In genomic region chr11:80141825-80142521, GRCm38 (mm10) we compare ENCODE assay signal across 8 mouse cellular contexts. TPM values are rescaled to one million over a fixed set of nuclear protein-coding genes. Genes with fewer than 3 reads are reported as not detected.
DNase-seq lines count a peak whose midpoint lies in the region; ATAC-seq and TF ChIP-seq lines count a peak whose summit lies in the region.

Tefm (minus strand) TSS chr11:80142175.

- H3K4me2 ChIP-seq in embryonic facial prominence, embryonic 15.5 days (replicated peaks) = peak within 1 kb of the TSS; percentile 67
- peak within 1 kb of the TSS; percentile 64 for H3K4me2 ChIP-seq in limb, embryonic 14.5 days (replicated peaks; ENCODE audit: low read depth, low read length, severe bottlenecking)
- H3K4me2 ChIP-seq in midbrain, postnatal 0 days (ENCODE audit: low read depth, low read length, poor library complexity, severe bottlenecking) = peak within 1 kb of the TSS; percentile 75

- under 1% methylated on average over 40 of the region's 40 CpGs for WGBS in bone marrow, adult 2 months
- WGBS in embryonic facial prominence, embryonic 15.5 days = under 1% methylated on average over 40 of the region's 40 CpGs
- 1% methylated on average over 38 of the region's 40 CpGs for WGBS in limb, embryonic 14.5 days
- WGBS in midbrain, postnatal 0 days = under 1% methylated on average over 40 of the region's 40 CpGs

- H3K9me3 ChIP-seq in embryonic facial prominence, embryonic 15.5 days (replicated peaks) = no peaks in the 10 kb centered on the region
- H3K9me3 ChIP-seq in limb, embryonic 14.5 days (ENCODE audit: control insufficient read depth, low read length) = no peaks in the 10 kb centered on the region
- H3K9me3 ChIP-seq in midbrain, postnatal 0 days (ENCODE audit: low read length) = no peaks in the 10 kb centered on the region

- ATAC-seq in embryonic facial prominence, embryonic 15.5 days (ENCODE audit: insufficient number of reproducible peaks, low FRiP score, low TSS enrichment, low read depth) = peak; percentile 89
- peak; percentile 92 for ATAC-seq in limb, embryonic 14.5 days (ENCODE audit: low FRiP score, low read depth)
- peak; percentile 80 for ATAC-seq in midbrain, postnatal 0 days (ENCODE audit: low FRiP score)

- peak; percentile 93 for DNase-seq in 416B (ENCODE audit: low read depth)
- DNase-seq in heart, adult 8-10 months (ENCODE audit: low spot score) = peak; percentile 86
- peak; percentile 85 for DNase-seq in kidney, adult 9 months
- peak; percentile 85 for DNase-seq in limb, embryonic 14.5 days (ENCODE audit: low spot score)
- DNase-seq in midbrain, postnatal 0 days (ENCODE audit: low spot score) = peak; percentile 93
- peak; percentile 52 to 75 for DNase-seq in spleen, postnatal 14 days (ENCODE audit: low spot score in 2 of 2)

- H3K4me3 ChIP-seq in bone marrow, adult 2 months (replicated peaks; ENCODE audit: control insufficient read depth, low read depth, low read length) = peak within 1 kb of the TSS; percentile 95
- H3K4me3 ChIP-seq in embryonic facial prominence, embryonic 15.5 days (replicated peaks) = peak within 1 kb of the TSS; percentile 83
- peak within 1 kb of the TSS; percentile 66 for H3K4me3 ChIP-seq in limb, embryonic 14.5 days (replicated peaks; ENCODE audit: low read length)
- H3K4me3 ChIP-seq in midbrain, postnatal 0 days (ENCODE audit: low read depth, low read length) = peak within 1 kb of the TSS; percentile 69

- TF ChIP-seq CTCF in bone marrow, adult 2 months (IDR thresholded peaks at IDR 0.05; ENCODE audit: control insufficient read depth, insufficient read depth, low read length) = peak; percentile 7; the same call in 1 of the 2 replicates
- no peak for TF ChIP-seq CTCF in midbrain, postnatal 0 days (IDR thresholded peaks at IDR 0.05)

- peaks cover 4% of the 10 kb centered on the region; the same call in 1 of the 2 replicates for H3K36me3 ChIP-seq in embryonic facial prominence, embryonic 15.5 days
- H3K36me3 ChIP-seq in limb, embryonic 14.5 days (ENCODE audit: control insufficient read depth, insufficient read depth, low read length) = peaks cover 13% of the 10 kb centered on the region
- peaks cover 3% of the 10 kb centered on the region; the same call in 1 of the 2 replicates for H3K36me3 ChIP-seq in midbrain, postnatal 0 days (ENCODE audit: insufficient read depth, low read length)

- peaks cover 1% of the 10 kb centered on the region; the same call in 1 of the 2 replicates for H3K4me1 ChIP-seq in bone marrow, adult 2 months (ENCODE audit: control insufficient read depth, insufficient read depth, low read length)
- H3K4me1 ChIP-seq in embryonic facial prominence, embryonic 15.5 days = peaks cover 13% of the 10 kb centered on the region
- H3K4me1 ChIP-seq in limb, embryonic 14.5 days (ENCODE audit: control insufficient read depth, insufficient read depth, low read length) = peaks cover 8% of the 10 kb centered on the region; the same call in 1 of the 2 replicates
- H3K4me1 ChIP-seq in midbrain, postnatal 0 days (ENCODE audit: insufficient read depth, low read length) = 0 out of 2 replicates have a peak, but pooled peaks cover 3% of the 10 kb centered on the region

- peak within 1 kb of the TSS; percentile 84 for H3K9ac ChIP-seq in embryonic facial prominence, embryonic 15.5 days
- peak within 1 kb of the TSS; percentile 71 for H3K9ac ChIP-seq in limb, embryonic 14.5 days (ENCODE audit: low read depth, low read length, severe bottlenecking)
- H3K9ac ChIP-seq in midbrain, postnatal 0 days (replicated peaks; ENCODE audit: low read length, poor library complexity, severe bottlenecking) = peak within 1 kb of the TSS; percentile 83

- no peaks in the 10 kb centered on the region for H3K27me3 ChIP-seq in embryonic facial prominence, embryonic 15.5 days
- H3K27me3 ChIP-seq in limb, embryonic 14.5 days (ENCODE audit: control insufficient read depth, insufficient read depth, low read length) = no peaks in the 10 kb centered on the region
- H3K27me3 ChIP-seq in midbrain, postnatal 0 days (ENCODE audit: insufficient read depth, low read length) = no peaks in the 10 kb centered on the region

- peak within 1 kb of the TSS; percentile 27 for H3K27ac ChIP-seq in bone marrow, adult 2 months (ENCODE audit: control insufficient read depth, insufficient read depth, low read depth, low read length, poor library complexity)
- peak within 1 kb of the TSS; percentile 88 for H3K27ac ChIP-seq in embryonic facial prominence, embryonic 15.5 days (replicated peaks)
- peak within 1 kb of the TSS; percentile 76 for H3K27ac ChIP-seq in limb, embryonic 14.5 days (replicated peaks; ENCODE audit: low read depth, low read length)
- H3K27ac ChIP-seq in midbrain, postnatal 0 days (ENCODE audit: low read depth, low read length) = peak within 1 kb of the TSS; percentile 90

- TF ChIP-seq POLR2A in bone marrow, adult 2 months (IDR thresholded peaks at IDR 0.05; ENCODE audit: borderline replicate concordance, control insufficient read depth, low read depth, low read length) = 0 out of 2 replicates have a peak, but pooled peaks have one; percentile 36
- peak; percentile 66; the same call in 1 of the 2 replicates for TF ChIP-seq POLR2A in limb, embryonic 14.5 days (IDR thresholded peaks at IDR 0.05; ENCODE audit: borderline replicate concordance, extremely low read depth, insufficient read depth, insufficient read length)

RNA-seq across cellular contexts. Expression of gene Tefm, which starts in this region (rescaled TPM):
- 2.0 and 5.3 TPM in 2 replicates for polyA plus RNA-seq in bone marrow, adult 2 months (2011; ENCODE audit: insufficient read depth, insufficient read length, low replicate concordance, missing spikeins)
- 24.2 and 26.0 TPM in 2 replicates for polyA plus RNA-seq in embryonic facial prominence, embryonic 15.5 days (2015; fragmentation: Nextera tagmentation; extraction: Ambion mirVana)
- total RNA-seq in heart, adult 8-10 months (2022) = 10 to 100 TPM; 30.1 to 36.3 (median 33.2) TPM
- 17.2 and 19.2 TPM in 2 replicates for polyA plus RNA-seq in limb, embryonic 14.5 days (2012; rRNA removed)
- 23.8 and 24.3 TPM in 2 replicates for polyA plus RNA-seq in limb, embryonic 14.5 days (2014; fragmentation: Nextera tagmentation; extraction: Ambion mirVana)
- total RNA-seq in midbrain, postnatal 0 days (2014; rRNA removed) = 9.5 and 14.3 TPM in 2 replicates
- polyA plus RNA-seq in midbrain, postnatal 0 days (2015; fragmentation: Nextera tagmentation; extraction: Ambion mirVana) = 18.5 and 20.1 TPM in 2 replicates

Comparison
In these comparisons a context has a peak if more than half of its experiments do, and no peak if none do; other contexts are left out.
1. Peak in every context shown above with its lines: DNase-seq, ATAC-seq, H3K4me3 ChIP-seq and H3K27ac ChIP-seq.
2. H3K27ac ChIP-seq: peak in every context shown above with its lines; median percentile 90 in midbrain, postnatal 0 days; 88 in embryonic facial prominence, embryonic 15.5 days; 76 in limb, embryonic 14.5 days; 27 in bone marrow, adult 2 months.